Mouse (Mus musculus): ENCODE data around the gene Itgae. TPM values are rescaled to one million over a fixed set of nuclear protein-coding genes. Genes with fewer than 3 reads are reported as not detected.

Itgae gene
- polyA plus RNA-seq, 1 experiment = 9.7 TPM

DNA sequence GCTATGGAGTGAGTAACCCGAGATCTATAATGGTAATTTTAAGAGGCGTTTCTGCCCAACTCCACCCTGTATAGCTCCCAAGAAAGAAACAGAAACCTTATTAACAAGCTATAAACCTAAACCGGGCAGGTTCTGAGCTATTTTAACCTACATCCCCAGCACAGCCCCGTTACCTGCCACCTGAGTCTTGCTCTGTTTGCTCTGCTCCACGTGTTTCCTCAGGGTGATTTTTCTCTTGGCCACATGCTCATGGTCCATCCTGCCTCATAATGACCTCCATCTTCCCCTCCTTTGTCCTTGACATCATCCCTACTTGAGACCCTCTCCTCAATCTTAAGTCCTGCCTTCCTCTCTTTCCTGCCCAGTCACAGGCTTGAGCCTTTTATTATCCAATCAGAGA is 43.8 kb downstream of the Itgae start:
- Histone ChIP-seq H3K27ac (ENCODE audit: insufficient read depth, low read depth, low read length) (no peak overlapping the region), H3K4me3 (ENCODE audit: low read depth, low read length) (no peak overlapping the region), H3K4me1 (ENCODE audit: control insufficient read depth, insufficient read depth, insufficient read length, low read length) (peaks cover 24% of the 10 kb centered on the region; the same call in 1 of the 2 replicates), H3K36me3 (ENCODE audit: control insufficient read depth, insufficient read depth, low read length) (peaks cover 3% of the 10 kb centered on the region; the same call in 1 of the 2 replicates), H3K27me3 (ENCODE audit: control insufficient read depth, insufficient read depth, low read length) (no peaks in the 10 kb centered on the region)
- TF ChIP-seq CTCF (IDR thresholded peaks at IDR 0.05; ENCODE audit: extremely low read depth, insufficient read length, insufficient replicate concordance, low read depth, low read length) = no peak
- no peak for TF ChIP-seq POLR2A (IDR thresholded peaks at IDR 0.05; ENCODE audit: low read depth, low read length)
- 53% methylated on average over 5 of the region's 5 CpGs for WGBS

DNA sequence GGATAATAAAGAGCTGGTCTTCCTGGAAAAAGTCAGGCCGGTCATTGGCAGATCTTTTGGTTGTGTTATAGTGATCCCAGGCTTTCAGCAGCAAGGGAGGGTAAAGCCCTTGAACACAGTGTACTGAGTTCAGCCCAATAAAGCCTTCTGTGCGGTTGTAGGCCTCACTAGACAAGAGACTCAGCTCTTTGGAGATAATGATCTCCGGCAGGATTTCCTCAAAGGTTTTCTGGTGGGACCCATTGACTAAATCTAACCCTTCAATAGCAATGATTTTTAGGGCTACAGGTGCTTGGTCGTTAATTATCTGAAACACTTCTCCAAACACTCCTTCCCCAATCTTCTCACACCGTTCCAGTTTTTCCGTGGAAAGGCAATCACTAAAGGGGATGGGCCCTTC is 46.2 kb downstream of the Itgae start:
- Histone ChIP-seq H3K4me3 (ENCODE audit: low read depth, low read length) (peak overlapping the region; percentile 92), H3K36me3 (ENCODE audit: control insufficient read depth, insufficient read depth, low read length) (peaks cover 1% of the 10 kb centered on the region; the same call in 1 of the 2 replicates), H3K4me1 (ENCODE audit: control insufficient read depth, insufficient read depth, insufficient read length, low read length) (peaks cover 19% of the 10 kb centered on the region; the same call in 1 of the 2 replicates), H3K27me3 (ENCODE audit: control insufficient read depth, insufficient read depth, low read length) (no peaks in the 10 kb centered on the region), H3K27ac (ENCODE audit: insufficient read depth, low read depth, low read length) (peak overlapping the region; percentile 71)
- 13% methylated on average over 6 of the region's 6 CpGs for WGBS
- TF ChIP-seq POLR2A (IDR thresholded peaks at IDR 0.05; ENCODE audit: low read depth, low read length) (no peak), CTCF (IDR thresholded peaks at IDR 0.05; ENCODE audit: extremely low read depth, insufficient read length, insufficient replicate concordance, low read depth, low read length) (no peak)

DNA sequence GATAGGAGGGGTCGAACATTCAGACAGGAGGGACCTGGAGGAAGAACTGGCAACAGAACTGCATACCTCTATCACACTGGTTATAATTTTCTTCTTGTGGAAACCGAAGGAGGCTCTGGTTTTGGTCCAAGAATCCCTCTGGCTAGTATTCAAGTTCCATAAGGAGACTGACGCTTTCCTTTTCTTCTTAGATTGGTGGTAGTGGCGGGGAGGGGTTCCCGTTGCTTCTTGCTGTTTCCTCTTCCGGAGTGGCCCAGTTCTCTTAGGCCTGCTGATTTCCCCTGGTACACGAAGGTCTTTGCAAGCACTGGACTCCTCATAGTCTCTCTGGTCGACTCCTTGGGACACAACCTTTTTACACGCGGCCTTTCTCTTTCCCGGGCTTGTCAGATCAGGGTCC is 46.7 kb downstream of the Itgae start:
- Histone ChIP-seq H3K4me1 (ENCODE audit: control insufficient read depth, insufficient read depth, insufficient read length, low read length) (peaks cover 18% of the 10 kb centered on the region; the same call in 1 of the 2 replicates), H3K4me3 (ENCODE audit: low read depth, low read length) (peak overlapping the region; percentile 92), H3K27me3 (ENCODE audit: control insufficient read depth, insufficient read depth, low read length) (no peaks in the 10 kb centered on the region), H3K27ac (ENCODE audit: insufficient read depth, low read depth, low read length) (peak overlapping the region; percentile 71), H3K36me3 (ENCODE audit: control insufficient read depth, insufficient read depth, low read length) (peaks cover 1% of the 10 kb centered on the region; the same call in 1 of the 2 replicates)
- TF ChIP-seq POLR2A (IDR thresholded peaks at IDR 0.05; ENCODE audit: low read depth, low read length) = no peak
- TF ChIP-seq CTCF (IDR thresholded peaks at IDR 0.05; ENCODE audit: extremely low read depth, insufficient read length, insufficient replicate concordance, low read depth, low read length) = no peak
- under 1% methylated on average over 11 of the region's 11 CpGs for WGBS

DNA sequence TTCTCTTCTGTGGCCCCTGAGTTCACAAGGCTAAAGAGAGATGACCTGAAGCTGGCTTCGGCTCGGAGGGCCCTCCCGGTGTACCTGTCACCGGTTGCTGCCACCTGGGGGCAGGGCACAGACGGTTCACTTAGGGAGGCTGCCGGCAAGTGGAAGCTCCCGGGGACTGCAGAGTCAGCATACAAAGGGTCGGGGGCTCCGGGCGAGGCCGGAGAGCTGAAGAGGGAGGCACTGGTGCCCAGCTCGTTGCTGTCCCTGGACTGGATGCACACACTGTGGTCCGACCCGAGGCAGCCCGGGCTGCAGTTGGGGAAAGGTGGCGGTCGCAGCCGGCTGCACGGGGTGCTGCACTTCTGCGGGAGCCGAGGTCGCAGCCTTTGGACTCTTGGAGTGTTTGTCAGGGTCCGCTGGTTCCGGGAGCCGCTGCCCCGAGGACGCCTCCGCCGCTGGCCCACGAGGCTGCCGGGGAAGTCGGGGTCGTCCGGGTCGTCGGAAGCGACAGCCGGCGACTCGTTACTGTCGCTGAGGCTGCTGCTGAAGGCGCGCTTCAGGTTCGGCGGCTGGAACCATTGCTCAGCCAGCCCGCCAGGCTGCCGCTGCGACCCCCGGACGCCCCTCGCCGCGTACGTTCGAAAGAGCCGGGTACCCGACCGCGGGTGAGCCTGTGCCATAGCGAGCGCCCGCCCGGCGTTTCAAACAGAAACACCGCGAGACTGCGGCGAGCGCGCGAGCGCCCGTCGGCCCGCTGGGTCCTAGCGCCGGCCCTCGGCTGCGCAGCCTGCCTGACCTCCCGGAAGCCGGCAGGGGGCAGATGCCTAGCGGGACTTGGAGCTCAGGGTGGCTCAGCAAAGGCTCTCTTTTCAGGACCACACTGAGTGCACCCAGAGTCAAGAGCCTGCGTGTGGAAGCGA is 47.5 kb downstream of the Itgae start, which contains the start of gene Haspin:
Gene Haspin, minus strand, starts transcription at position 704 of the 911 bp plus-strand sequence.
- WGBS = under 1% methylated on average over 84 of the region's 84 CpGs
- peaks cover 11% of the 10 kb centered on the region; the same call in 1 of the 2 replicates for H3K4me1 ChIP-seq (ENCODE audit: control insufficient read depth, insufficient read depth, insufficient read length, low read length)
- TF ChIP-seq CTCF (IDR thresholded peaks at IDR 0.05; ENCODE audit: extremely low read depth, insufficient read length, insufficient replicate concordance, low read depth, low read length) = peak; percentile 94
- TF ChIP-seq POLR2A (IDR thresholded peaks at IDR 0.05; ENCODE audit: low read depth, low read length) = peak; percentile 44; the same call in 1 of the 2 replicates
- peak within 1 kb of the TSS; percentile 71 for H3K27ac ChIP-seq (ENCODE audit: insufficient read depth, low read depth, low read length)
- no peaks in the 10 kb centered on the region for H3K27me3 ChIP-seq (ENCODE audit: control insufficient read depth, insufficient read depth, low read length)
- peak within 1 kb of the TSS; percentile 92 for H3K4me3 ChIP-seq (ENCODE audit: low read depth, low read length)
- peaks cover 1% of the 10 kb centered on the region; the same call in 1 of the 2 replicates for H3K36me3 ChIP-seq (ENCODE audit: control insufficient read depth, insufficient read depth, low read length)

DNA sequence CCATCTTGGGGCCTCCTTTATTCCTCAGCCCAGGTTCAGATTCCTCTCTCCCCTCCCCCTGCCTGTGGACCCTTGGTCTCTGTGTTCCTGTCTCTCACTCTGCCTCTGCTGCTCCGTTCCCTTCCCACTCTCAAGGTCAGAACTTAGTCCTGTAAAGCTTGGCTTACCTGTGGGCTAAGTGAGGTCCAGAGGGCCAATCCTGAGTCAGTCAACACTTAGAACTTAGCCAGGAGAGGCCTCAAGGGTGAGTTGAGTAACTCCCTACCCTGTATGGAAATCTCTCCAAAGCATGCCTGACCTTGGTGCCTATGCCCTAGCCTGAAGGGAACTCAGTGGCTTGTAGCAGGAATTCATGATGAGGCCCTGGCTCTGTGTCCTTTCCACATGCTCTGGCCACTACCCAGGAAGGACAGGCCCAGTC is 53.9 kb downstream of the Itgae start:
- no peak for TF ChIP-seq CTCF (IDR thresholded peaks at IDR 0.05; ENCODE audit: extremely low read depth, insufficient read length, insufficient replicate concordance, low read depth, low read length)
- no peak for TF ChIP-seq POLR2A (IDR thresholded peaks at IDR 0.05; ENCODE audit: low read depth, low read length)
- Histone ChIP-seq H3K27me3 (ENCODE audit: control insufficient read depth, insufficient read depth, low read length) (no peaks in the 10 kb centered on the region; the same call in 1 of the 2 replicates), H3K36me3 (ENCODE audit: control insufficient read depth, insufficient read depth, low read length) (no peaks in the 10 kb centered on the region), H3K27ac (ENCODE audit: insufficient read depth, low read depth, low read length) (no peak overlapping the region), H3K4me3 (ENCODE audit: low read depth, low read length) (no peak overlapping the region), H3K4me1 (ENCODE audit: control insufficient read depth, insufficient read depth, insufficient read length, low read length) (no peaks in the 10 kb centered on the region)
- WGBS = 47% methylated on average over 1 of the region's 1 CpGs

DNA sequence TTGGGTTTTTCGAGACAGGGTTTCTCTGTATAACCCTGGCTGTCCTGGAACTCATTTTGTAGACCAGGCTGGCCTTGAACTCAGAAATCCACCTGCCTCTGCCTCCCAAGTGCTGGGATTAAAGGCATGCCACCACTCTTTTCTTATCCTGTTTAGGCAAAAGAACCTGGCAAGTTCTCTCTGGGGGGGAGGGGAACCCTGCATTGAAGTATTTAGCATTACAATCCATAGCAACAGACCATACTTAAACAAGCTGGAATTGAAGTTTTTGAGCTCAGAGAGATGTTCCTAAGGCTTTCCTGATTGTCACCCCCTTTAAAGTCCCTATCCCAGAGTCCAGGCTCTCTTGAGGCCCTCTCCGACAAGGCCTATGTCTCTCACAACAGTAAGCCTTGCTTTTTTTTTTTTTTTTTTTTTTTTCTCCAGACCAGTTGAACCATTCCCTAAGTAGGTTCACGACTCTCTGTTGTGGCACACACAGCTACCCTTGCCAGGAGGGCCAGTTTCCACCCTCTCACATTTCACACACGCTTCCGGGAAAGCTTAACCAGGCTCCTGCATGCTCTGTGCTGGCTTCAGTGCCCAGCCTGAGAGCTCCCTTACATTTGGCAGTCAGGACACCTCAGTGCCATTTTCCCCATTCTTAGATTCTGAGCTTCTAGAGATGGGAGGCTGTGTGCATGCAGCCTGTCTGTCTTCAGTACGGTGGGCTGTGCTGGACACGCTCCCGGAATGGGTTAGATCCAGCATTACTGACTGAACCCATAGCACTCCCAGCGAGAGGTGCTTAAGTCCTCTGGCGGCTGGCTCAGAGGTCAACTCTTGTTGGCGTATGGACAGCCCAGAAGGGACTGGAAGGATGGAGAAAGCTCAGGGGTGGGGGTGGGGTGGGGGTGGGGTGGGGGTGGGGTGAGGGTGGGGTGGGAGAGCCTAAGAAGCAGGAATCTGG is 55.9 kb downstream of the Itgae start:
- WGBS = 71% methylated on average over 11 of the region's 11 CpGs

More for the DNA sequence above, 55.9 kb downstream of the Itgae start:
- no peak for TF ChIP-seq POLR2A (IDR thresholded peaks at IDR 0.05; ENCODE audit: low read depth, low read length)
- TF ChIP-seq CTCF (IDR thresholded peaks at IDR 0.05; ENCODE audit: extremely low read depth, insufficient read length, insufficient replicate concordance, low read depth, low read length) = no peak
- Histone ChIP-seq H3K36me3 (ENCODE audit: control insufficient read depth, insufficient read depth, low read length) (no peaks in the 10 kb centered on the region), H3K27me3 (ENCODE audit: control insufficient read depth, insufficient read depth, low read length) (no peaks in the 10 kb centered on the region; the same call in 1 of the 2 replicates), H3K27ac (ENCODE audit: insufficient read depth, low read depth, low read length) (no peak overlapping the region), H3K4me3 (ENCODE audit: low read depth, low read length) (no peak overlapping the region), H3K4me1 (ENCODE audit: control insufficient read depth, insufficient read depth, insufficient read length, low read length) (no peaks in the 10 kb centered on the region)

Measured in small intestine, adult 2 months (tissue).